Mouse (Mus musculus) forebrain, embryonic 13.5 days (tissue): ENCODE results near the gene Pla2g6. TPM values are rescaled to one million over a fixed set of nuclear protein-coding genes. Genes with fewer than 3 reads are reported as not detected.

ENCODE experiments used
- ATAC-seq: fragments of 200-750 bp; cut with Nextera tagmentation; 2 replicates; pipeline ENCODE4 v1.8.0; 2017
- H3K27ac ChIP-seq: fragments of 300-500 bp; sonication (generic); 2 replicates; pipeline ENCODE4 v1.5.1; 2015; ENCODE audit warnings: inconsistent platforms, mild to moderate bottlenecking, moderate library complexity
- H3K27me3 ChIP-seq: fragments of 300-500 bp; sonication (generic); 2 replicates; pipeline ENCODE4 v1.6.1; 2015; ENCODE audit warnings: mild to moderate bottlenecking, inconsistent platforms
- H3K36me3 ChIP-seq: fragments of 300-500 bp; sonication (generic); 2 replicates; pipeline ENCODE4 v1.6.1; 2015; ENCODE audit warnings: mild to moderate bottlenecking, inconsistent platforms; ENCODE audit not compliant: poor library complexity, severe bottlenecking
- H3K4me1 ChIP-seq: fragments of 300-500 bp; sonication (generic); 2 replicates; pipeline ENCODE4 v1.6.1; 2015; ENCODE audit warnings: inconsistent platforms
- H3K4me2 ChIP-seq: fragments of 300-500 bp; sonication (generic); 2 replicates; pipeline ENCODE4 v1.6.1; 2015; ENCODE audit warnings: inconsistent platforms, mild to moderate bottlenecking, moderate library complexity
- H3K4me3 ChIP-seq: fragments of 300-500 bp; sonication (generic); 2 replicates; pipeline ENCODE4 v1.5.1; 2015; ENCODE audit warnings: mild to moderate bottlenecking, inconsistent platforms
- H3K9ac ChIP-seq: fragments of 300-500 bp; sonication (generic); 2 replicates; pipeline ENCODE4 v1.6.1; 2015; ENCODE audit warnings: mild to moderate bottlenecking, inconsistent platforms
- H3K9me3 ChIP-seq: fragments of 300-500 bp; sonication (generic); replicated peaks from 2 replicates; pipeline ENCODE4 v1.6.1; 2016; ENCODE audit warnings: inconsistent platforms
- WGBS: fragments of 180-500 bp; shearing (Covaris S2); methylation state at CpG from one replicate; pipeline ENCODE4 v1.1.7; 2015; 5-methylcytosine and 5-hydroxymethylcytosine counted together
- polyA plus RNA-seq: library from polyadenylated mRNA; unstranded; fragments of >200 nt; fragmentation: Nextera tagmentation; extraction: Ambion mirVana; gene quantifications from 2 replicates; pipeline ENCODE4 v1.2.1, GENCODE M21; 2015

Gene Pla2g6
- polyA plus RNA-seq: 24.9 and 29.6 TPM in 2 replicates

DNA sequence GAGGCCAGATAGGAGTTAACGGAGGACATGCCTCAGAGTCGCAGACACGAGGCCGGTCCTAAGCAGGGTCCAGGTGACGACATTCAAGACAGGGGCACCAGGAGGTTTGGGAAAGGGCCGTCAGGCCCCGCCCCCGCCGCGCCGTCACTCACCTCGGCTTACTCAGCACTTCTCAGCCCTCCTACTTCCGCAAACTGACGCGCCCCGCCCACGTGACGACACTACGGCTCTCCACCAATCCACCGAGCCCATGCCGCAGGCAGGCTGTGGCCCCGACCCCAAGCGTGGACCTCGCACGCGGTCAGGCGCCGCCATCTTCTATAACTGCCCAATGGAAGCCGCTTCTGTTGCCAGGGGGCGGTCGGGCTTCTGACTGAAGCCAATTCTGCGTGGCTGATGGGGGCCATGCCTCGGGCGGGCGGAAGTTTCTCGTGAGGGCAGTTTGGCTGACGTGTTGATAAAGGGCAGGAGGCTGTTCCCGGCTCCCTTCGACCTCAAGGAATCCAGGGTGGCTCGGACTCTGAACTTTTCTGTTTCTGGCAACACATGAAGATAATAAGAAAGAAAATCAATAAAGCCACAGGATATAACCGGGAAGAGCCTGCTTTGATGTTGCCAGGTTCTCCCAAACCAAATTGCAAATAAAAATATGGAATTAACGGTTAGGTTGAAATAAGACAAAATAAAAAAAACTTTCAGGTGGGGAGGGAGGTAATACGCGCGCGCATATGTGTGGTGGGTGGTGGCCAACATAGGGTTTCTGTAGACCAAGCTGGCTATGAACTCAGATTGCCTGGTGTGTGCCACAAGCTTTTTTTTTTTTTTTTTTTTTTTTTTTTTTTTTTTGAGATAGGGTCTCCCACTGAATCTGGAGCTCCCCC lies at the start of gene Pla2g6:
Pla2g6 (minus strand) TSS at position 333 of the 881 bp plus-strand sequence.
- peaks cover 23% of the 10 kb centered on the region for H3K4me1 ChIP-seq
- 4% methylated on average over 46 of the region's 46 CpGs for WGBS
- H3K36me3 ChIP-seq: no peaks in the 10 kb centered on the region
- H3K4me3 ChIP-seq: peak within 1 kb of the TSS; percentile 59
- peak within 1 kb of the TSS; percentile 82 for H3K27ac ChIP-seq
- H3K4me2 ChIP-seq: peak within 1 kb of the TSS; percentile 85
- H3K27me3 ChIP-seq: no peaks in the 10 kb centered on the region
- peak within 1 kb of the TSS; percentile 75 for H3K9ac ChIP-seq
- no peaks in the 10 kb centered on the region for H3K9me3 ChIP-seq
- peak; percentile 98 for ATAC-seq

DNA sequence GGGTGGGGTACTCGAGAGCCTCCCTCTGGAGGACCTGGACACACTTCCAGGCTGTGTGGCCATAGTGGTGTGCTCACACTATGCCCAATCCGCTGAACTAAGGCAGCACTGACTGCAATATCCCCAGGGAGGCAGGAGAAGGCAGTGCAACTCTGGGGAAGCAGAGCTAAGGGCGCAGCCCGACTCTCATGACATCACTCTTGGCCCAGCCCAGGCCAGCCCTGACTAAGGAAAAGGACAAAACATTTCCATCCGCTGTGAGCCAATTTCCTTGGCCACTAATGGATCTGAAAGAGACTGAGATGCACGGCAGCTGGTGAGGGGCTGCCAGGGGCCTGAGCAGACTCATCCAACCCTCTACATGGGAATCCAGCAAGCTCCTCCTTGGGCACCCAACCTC lies 49.5 kb upstream of the Pla2g6 start:
- Histone ChIP-seq H3K27ac (no peak overlapping the region), H3K4me3 (no peak overlapping the region), H3K4me1 (peaks cover 6% of the 10 kb centered on the region; the same call in 1 of the 2 replicates), H3K36me3 (peaks cover 47% of the 10 kb centered on the region), H3K9ac (no peak overlapping the region; the same call in 1 of the 2 replicates), H3K9me3 (no peaks in the 10 kb centered on the region), H3K27me3 (no peaks in the 10 kb centered on the region), H3K4me2 (no peak overlapping the region)
- no peak for ATAC-seq
- 86% methylated on average over 6 of the region's 6 CpGs for WGBS

DNA sequence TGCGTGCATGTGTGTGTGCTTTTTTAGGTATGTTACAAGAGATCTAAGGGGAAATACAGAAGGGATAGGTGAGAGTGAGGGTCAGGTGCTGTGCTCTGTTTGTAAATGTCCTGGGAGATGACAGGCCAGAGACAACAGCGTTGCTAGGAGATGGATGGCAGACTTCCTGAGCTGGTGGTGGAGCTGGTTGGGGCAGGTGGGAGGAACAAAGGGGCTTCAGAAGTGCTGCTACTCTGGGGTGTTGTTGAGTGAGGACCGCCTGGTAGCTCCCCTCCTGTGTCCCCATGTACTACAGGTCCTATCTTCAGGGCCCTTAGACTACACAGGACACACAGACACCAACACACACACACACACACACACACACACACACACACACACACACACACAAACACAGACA lies 46.6 kb upstream of the Pla2g6 start:
- Histone ChIP-seq H3K27ac (no peak overlapping the region), H3K36me3 (peaks cover 69% of the 10 kb centered on the region), H3K27me3 (no peaks in the 10 kb centered on the region), H3K4me2 (no peak overlapping the region), H3K4me3 (no peak overlapping the region), H3K9me3 (no peaks in the 10 kb centered on the region), H3K9ac (no peak overlapping the region), H3K4me1 (no peaks in the 10 kb centered on the region)
- no peak for ATAC-seq
- WGBS: 46% methylated on average over 3 of the region's 3 CpGs

DNA sequence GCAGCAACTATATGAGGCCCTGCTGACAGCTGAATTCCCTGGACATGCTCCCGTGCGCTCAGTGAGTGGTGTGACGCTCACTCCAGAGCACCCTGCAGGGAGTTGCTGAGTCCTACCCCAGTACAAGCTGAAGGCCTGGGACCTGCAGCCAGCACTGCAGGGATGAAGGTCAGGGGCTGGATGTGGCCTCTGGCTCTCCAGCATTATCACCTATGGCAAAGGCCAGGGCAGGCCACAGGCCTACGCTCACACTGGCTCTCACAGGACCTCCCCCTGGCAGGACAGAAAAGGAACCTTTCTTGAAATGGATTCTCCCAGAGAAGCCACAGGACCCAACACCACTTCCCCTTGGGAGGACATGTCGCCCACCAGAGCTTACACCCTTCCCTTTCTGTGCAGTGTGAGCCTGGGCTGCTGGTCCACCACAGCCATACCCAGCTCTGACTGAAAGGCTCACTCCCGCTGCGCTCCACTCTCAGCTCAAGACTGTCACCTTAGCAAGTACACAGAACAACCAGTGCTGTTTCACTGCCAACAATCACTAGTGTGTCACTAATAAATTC lies 42.2 kb upstream of the Pla2g6 start:
- H3K27me3 ChIP-seq: no peaks in the 10 kb centered on the region
- peaks cover 68% of the 10 kb centered on the region for H3K36me3 ChIP-seq
- H3K9me3 ChIP-seq: no peaks in the 10 kb centered on the region
- H3K4me2 ChIP-seq: no peak overlapping the region
- no peak for ATAC-seq
- H3K4me1 ChIP-seq: no peaks in the 10 kb centered on the region
- H3K9ac ChIP-seq: no peak overlapping the region
- no peak overlapping the region for H3K4me3 ChIP-seq
- no peak overlapping the region for H3K27ac ChIP-seq
- 84% methylated on average over 7 of the region's 7 CpGs for WGBS

DNA sequence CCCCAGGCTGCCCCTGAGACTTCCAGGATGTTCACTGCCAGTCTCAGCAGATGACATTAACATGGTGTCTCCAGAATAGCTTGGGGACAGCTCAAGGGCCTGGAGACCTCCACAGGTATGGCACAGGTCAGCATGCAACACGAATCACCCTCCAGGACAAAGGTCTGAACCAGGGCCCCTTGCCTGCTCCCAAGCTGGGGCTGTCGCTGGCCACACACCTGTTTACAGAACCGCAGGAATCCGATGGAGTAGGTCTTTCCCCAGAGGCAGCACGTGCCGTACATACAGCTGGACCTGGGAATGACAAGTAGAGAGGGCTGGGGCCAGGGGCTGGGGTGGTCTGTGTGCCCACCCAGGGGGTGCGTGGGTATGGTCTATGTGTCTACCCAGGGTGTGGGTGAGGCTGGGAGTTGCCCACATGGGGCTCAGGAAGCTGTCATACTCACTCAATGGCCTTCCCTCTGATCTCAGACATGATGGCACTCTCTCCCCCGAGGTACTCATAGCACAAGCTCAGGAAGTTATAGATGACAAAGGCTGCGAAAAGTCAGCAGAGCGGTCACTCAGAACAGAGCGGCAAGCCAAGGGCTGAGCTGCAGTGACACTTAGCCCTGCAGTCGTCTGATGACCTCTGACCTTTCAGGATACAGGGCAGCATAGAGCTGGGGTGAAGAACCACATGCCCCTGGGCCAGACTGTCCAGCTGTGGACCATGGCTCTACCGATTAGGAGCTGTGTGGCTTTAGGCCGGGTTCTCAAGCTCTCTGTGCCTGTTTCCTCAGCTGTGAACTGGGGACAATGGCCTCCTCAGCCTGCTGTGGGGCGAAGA lies 41.5 kb upstream of the Pla2g6 start:
- Histone ChIP-seq H3K4me3 (no peak overlapping the region), H3K4me1 (no peaks in the 10 kb centered on the region), H3K27me3 (no peaks in the 10 kb centered on the region), H3K9ac (no peak overlapping the region), H3K9me3 (no peaks in the 10 kb centered on the region), H3K27ac (no peak overlapping the region), H3K4me2 (no peak overlapping the region), H3K36me3 (peaks cover 74% of the 10 kb centered on the region)
- ATAC-seq: no peak
- 81% methylated on average over 15 of the region's 15 CpGs for WGBS

DNA sequence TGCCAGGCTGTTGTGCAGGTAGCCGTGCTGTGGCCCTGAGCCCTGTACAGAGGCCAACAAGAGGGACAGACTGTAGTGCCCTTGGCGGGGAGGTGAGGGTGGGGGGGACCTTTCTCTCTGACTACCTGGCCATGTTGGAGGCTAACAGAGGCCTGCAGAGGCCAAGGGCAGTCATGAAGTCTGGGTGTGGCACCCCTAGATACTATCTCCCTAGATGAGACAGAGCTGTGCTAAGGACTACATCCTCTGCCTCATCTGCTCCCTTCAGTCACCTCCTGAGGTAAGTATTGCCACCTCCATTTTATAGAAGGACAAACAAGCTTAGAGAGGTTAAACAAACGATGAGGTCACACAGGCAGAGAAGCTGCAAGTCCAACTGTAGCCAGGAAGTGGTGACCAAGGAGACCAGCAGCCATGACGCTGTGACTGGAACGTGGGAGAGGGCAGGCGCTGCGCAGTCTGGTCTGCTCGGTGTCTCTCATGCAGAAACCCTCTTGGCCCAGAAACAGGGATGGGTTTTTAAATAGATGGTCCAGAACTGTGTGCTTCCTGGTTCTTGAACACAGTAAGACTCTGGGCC lies 40.8 kb upstream of the Pla2g6 start:
- Histone ChIP-seq H3K27ac (no peak overlapping the region), H3K4me2 (no peak overlapping the region), H3K9me3 (no peaks in the 10 kb centered on the region), H3K4me3 (no peak overlapping the region), H3K4me1 (no peaks in the 10 kb centered on the region), H3K9ac (no peak overlapping the region), H3K36me3 (peaks cover 77% of the 10 kb centered on the region), H3K27me3 (no peaks in the 10 kb centered on the region)
- no peak for ATAC-seq
- 93% methylated on average over 8 of the region's 8 CpGs for WGBS

DNA sequence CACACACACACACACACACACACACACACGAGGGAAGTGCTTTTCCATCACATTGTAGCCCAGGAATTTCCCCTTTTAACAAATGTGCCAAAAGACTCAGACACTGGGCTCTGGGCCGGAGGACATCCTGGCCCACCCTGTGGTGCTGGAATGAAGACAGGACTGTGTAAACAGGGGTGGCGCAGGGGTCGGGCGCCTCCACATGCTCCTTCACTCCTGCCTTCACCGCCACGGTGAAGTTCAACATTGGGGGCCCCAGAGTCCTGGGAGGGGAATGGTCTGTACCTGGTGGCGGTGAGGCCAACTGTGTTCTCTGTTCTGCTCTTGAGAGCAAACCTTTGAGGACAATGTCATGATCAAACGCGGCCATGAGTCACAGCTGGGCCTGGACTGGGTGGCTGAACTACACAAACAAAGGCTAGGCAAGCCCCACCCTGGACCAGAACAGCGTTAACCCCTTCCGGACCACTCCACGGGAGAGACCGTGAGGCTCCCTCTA lies 40.2 kb upstream of the Pla2g6 start:
- WGBS: 76% methylated on average over 14 of the region's 14 CpGs
- Histone ChIP-seq H3K9ac (no peak overlapping the region), H3K4me2 (no peak overlapping the region), H3K36me3 (peaks cover 78% of the 10 kb centered on the region), H3K4me3 (no peak overlapping the region), H3K27ac (no peak overlapping the region), H3K27me3 (no peaks in the 10 kb centered on the region), H3K9me3 (no peaks in the 10 kb centered on the region), H3K4me1 (no peaks in the 10 kb centered on the region)
- ATAC-seq: no peak

DNA sequence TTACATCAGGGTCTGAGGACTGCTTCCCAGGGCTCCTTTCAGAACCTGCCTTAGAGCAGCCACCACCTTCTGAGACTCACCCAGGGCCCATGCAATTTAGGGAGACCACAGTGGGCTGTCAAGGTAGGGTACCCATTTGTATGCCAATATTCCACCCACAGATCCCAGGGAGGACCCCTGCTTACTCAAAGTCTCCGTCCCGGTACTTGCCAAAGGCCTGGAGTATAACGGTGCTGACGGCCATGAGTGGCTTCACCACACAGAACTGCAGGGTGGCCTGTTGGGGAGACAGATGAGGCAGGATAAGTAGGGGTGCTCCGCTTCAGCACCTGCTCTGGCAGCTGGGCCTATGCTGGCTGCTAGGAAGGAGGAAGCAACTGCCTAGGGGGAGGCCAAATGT lies 38.2 kb upstream of the Pla2g6 start:
- no peak overlapping the region for H3K4me2 ChIP-seq
- no peak overlapping the region for H3K27ac ChIP-seq
- H3K4me3 ChIP-seq: no peak overlapping the region
- peaks cover 79% of the 10 kb centered on the region for H3K36me3 ChIP-seq
- 94% methylated on average over 5 of the region's 5 CpGs for WGBS
- H3K4me1 ChIP-seq: no peaks in the 10 kb centered on the region
- H3K27me3 ChIP-seq: no peaks in the 10 kb centered on the region
- ATAC-seq: no peak
- H3K9ac ChIP-seq: no peak overlapping the region
- no peaks in the 10 kb centered on the region for H3K9me3 ChIP-seq

DNA sequence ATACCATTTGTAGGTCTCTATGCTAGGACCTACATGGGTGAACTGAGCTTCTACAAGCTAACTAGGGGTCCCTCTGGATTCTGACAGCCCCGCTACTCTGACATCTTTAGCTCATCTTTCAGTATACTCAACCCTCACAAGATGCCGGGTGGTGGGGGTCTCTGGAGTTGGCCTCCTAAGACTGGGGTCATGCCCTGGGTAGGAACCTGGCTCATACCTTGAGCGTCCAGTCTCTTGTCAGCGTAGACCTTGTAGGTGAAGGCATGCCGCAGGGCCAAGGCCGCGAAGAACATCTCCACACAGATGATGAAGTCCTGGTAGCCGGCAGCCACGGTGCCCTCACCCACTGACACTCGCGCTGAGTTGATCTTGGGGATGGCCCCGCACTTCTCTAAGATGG lies 36.9 kb upstream of the Pla2g6 start:
- no peak for ATAC-seq
- H3K4me1 ChIP-seq: peaks cover 3% of the 10 kb centered on the region
- no peak overlapping the region for H3K4me2 ChIP-seq
- no peak overlapping the region for H3K27ac ChIP-seq
- H3K27me3 ChIP-seq: no peaks in the 10 kb centered on the region
- H3K9me3 ChIP-seq: no peaks in the 10 kb centered on the region
- H3K4me3 ChIP-seq: no peak overlapping the region
- WGBS: 97% methylated on average over 12 of the region's 12 CpGs
- peaks cover 82% of the 10 kb centered on the region for H3K36me3 ChIP-seq
- H3K9ac ChIP-seq: no peak overlapping the region

DNA sequence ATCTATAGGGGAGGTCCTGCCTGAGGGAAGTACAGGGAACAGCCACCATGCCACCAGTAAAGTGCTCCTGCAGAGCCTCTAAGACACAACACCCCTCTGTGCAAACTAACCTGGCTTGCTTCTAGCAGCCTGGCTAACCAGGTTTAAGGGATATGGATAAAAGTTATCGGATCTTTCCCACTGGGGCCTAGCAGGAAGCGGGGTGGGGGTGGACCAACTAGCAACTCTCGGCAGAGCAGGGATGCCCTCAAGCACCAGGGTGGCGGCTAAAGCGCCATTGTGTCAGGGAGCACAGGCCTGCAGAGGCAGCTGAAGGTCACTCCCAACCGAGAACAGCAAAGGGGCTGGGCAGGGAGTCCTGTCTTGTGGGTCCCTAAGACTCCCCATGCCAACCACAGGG lies 35.9 kb upstream of the Pla2g6 start:
- Histone ChIP-seq H3K4me2 (no peak overlapping the region), H3K27me3 (no peaks in the 10 kb centered on the region), H3K4me1 (peaks cover 7% of the 10 kb centered on the region), H3K9ac (no peak overlapping the region), H3K9me3 (no peaks in the 10 kb centered on the region), H3K4me3 (no peak overlapping the region), H3K36me3 (peaks cover 75% of the 10 kb centered on the region), H3K27ac (no peak overlapping the region)
- WGBS: 78% methylated on average over 6 of the region's 6 CpGs
- ATAC-seq: no peak

DNA sequence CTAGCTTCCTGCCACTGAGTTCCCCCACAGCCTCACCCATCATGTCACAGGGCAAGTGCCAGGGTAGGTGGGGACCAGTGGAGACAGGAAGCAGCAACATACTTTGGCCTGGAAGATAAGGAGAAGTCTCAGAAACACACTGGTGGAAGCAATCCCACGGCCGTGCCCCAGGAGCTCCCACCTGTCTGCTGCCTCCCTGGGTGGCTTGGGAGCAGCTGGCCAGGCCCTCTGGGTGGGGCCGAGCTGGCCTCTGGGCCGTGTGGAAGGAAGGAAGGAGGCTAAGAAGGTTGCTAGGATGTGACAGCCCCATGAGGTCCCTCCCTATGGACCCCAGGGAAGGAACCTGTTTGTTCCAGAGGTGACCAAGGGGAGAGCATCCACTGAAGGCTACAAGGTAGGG lies 32.8 kb upstream of the Pla2g6 start:
- peaks cover 28% of the 10 kb centered on the region for H3K4me1 ChIP-seq
- ATAC-seq: no peak
- no peak overlapping the region; the same call in 1 of the 2 replicates for H3K27ac ChIP-seq
- peaks cover 10% of the 10 kb centered on the region for H3K27me3 ChIP-seq
- 74% methylated on average over 4 of the region's 4 CpGs for WGBS
- H3K36me3 ChIP-seq: peaks cover 58% of the 10 kb centered on the region
- no peaks in the 10 kb centered on the region for H3K9me3 ChIP-seq
- H3K4me2 ChIP-seq: no peak overlapping the region
- H3K9ac ChIP-seq: no peak overlapping the region
- H3K4me3 ChIP-seq: no peak overlapping the region
